Mouse (Mus musculus): ENCODE measurements around the gene Gm10282. TPM values are rescaled to one million over a fixed set of nuclear protein-coding genes. Genes with fewer than 3 reads are reported as not detected.

Gene Gm10282
- 27.5 and 64.2 TPM in 2 replicates for polyA plus RNA-seq (2012; ENCODE audit: insufficient read depth, low replicate concordance)

GRCm38 (mm10) chr8:72305210-72305905 is at the start of gene Gm10282:
Gene Gm10282 (minus strand): TSS chr8:72305260.
- Histone ChIP-seq H3K9me3 (no peaks in the 10 kb centered on the region), H3K4me1 (peaks cover 26% of the 10 kb centered on the region), H3K4me3 (replicated peaks) (no peak within 1 kb of the TSS), H3K27me3 (replicated peaks) (peaks cover 34% of the 10 kb centered on the region), H3K36me3 (replicated peaks; ENCODE audit: low read length) (no peaks in the 10 kb centered on the region)
- TF ChIP-seq FLI1 (IDR thresholded peaks at IDR 0.05; ENCODE audit: low read length) (no peak), GATA1 (IDR thresholded peaks at IDR 0.05; ENCODE audit: borderline replicate concordance, low read length) (no peak)

GRCm38 (mm10) chr8:72354272-72354671 is 49.2 kb upstream of the Gm10282 start:
- no peak overlapping the region for H3K4me3 ChIP-seq (replicated peaks)
- H3K9me3 ChIP-seq, result no peaks in the 10 kb centered on the region
- peaks cover 42% of the 10 kb centered on the region for H3K4me1 ChIP-seq
- peaks cover 75% of the 10 kb centered on the region for H3K36me3 ChIP-seq (replicated peaks; ENCODE audit: low read length)
- TF ChIP-seq FLI1 (IDR thresholded peaks at IDR 0.05; ENCODE audit: low read length) (no peak), GATA1 (IDR thresholded peaks at IDR 0.05; ENCODE audit: borderline replicate concordance, low read length) (no peak)
- peaks cover 43% of the 10 kb centered on the region for H3K27me3 ChIP-seq (replicated peaks)

GRCm38 (mm10) chr8:72353700-72354045 is 48.6 kb upstream of the Gm10282 start:
- TF ChIP-seq GATA1 (IDR thresholded peaks at IDR 0.05; ENCODE audit: borderline replicate concordance, low read length) (no peak), FLI1 (IDR thresholded peaks at IDR 0.05; ENCODE audit: low read length) (no peak)
- H3K4me3 ChIP-seq (replicated peaks), result no peak overlapping the region
- H3K36me3 ChIP-seq (replicated peaks; ENCODE audit: low read length), result peaks cover 75% of the 10 kb centered on the region
- H3K27me3 ChIP-seq (replicated peaks), result peaks cover 43% of the 10 kb centered on the region
- peaks cover 42% of the 10 kb centered on the region for H3K4me1 ChIP-seq
- no peaks in the 10 kb centered on the region for H3K9me3 ChIP-seq

GRCm38 (mm10) chr8:72352951-72353699 is 48.1 kb upstream of the Gm10282 start:
- TF ChIP-seq GATA1 (IDR thresholded peaks at IDR 0.05; ENCODE audit: borderline replicate concordance, low read length) (no peak), FLI1 (IDR thresholded peaks at IDR 0.05; ENCODE audit: low read length) (no peak)
- H3K4me3 ChIP-seq (replicated peaks), result no peak overlapping the region
- H3K9me3 ChIP-seq, result no peaks in the 10 kb centered on the region
- H3K36me3 ChIP-seq (replicated peaks; ENCODE audit: low read length), result peaks cover 75% of the 10 kb centered on the region
- peaks cover 46% of the 10 kb centered on the region for H3K27me3 ChIP-seq (replicated peaks)
- H3K4me1 ChIP-seq, result peaks cover 43% of the 10 kb centered on the region

- H3K9me3 ChIP-seq, result no peaks in the 10 kb centered on the region
- H3K4me1 ChIP-seq, result peaks cover 47% of the 10 kb centered on the region
- H3K36me3 ChIP-seq (replicated peaks; ENCODE audit: low read length), result peaks cover 73% of the 10 kb centered on the region
- peaks cover 42% of the 10 kb centered on the region for H3K27me3 ChIP-seq (replicated peaks)
- TF ChIP-seq GATA1 (IDR thresholded peaks at IDR 0.05; ENCODE audit: borderline replicate concordance, low read length) (no peak), FLI1 (IDR thresholded peaks at IDR 0.05; ENCODE audit: low read length) (no peak)
- H3K4me3 ChIP-seq (replicated peaks), result no peak overlapping the region
Observed at GRCm38 (mm10) chr8:72351405-72352005, 46.4 kb upstream of the Gm10282 start.

- peaks cover 37% of the 10 kb centered on the region for H3K27me3 ChIP-seq (replicated peaks)
- no peaks in the 10 kb centered on the region for H3K9me3 ChIP-seq
- peaks cover 40% of the 10 kb centered on the region for H3K4me1 ChIP-seq
- no peak overlapping the region for H3K4me3 ChIP-seq (replicated peaks)
- TF ChIP-seq GATA1 (IDR thresholded peaks at IDR 0.05; ENCODE audit: borderline replicate concordance, low read length) (no peak), FLI1 (IDR thresholded peaks at IDR 0.05; ENCODE audit: low read length) (no peak)
- H3K36me3 ChIP-seq (replicated peaks; ENCODE audit: low read length), result peaks cover 73% of the 10 kb centered on the region
Observed at GRCm38 (mm10) chr8:72350727-72351126, 45.7 kb upstream of the Gm10282 start.

GRCm38 (mm10) chr8:72349838-72350237 is 44.8 kb upstream of the Gm10282 start:
- Histone ChIP-seq H3K36me3 (replicated peaks; ENCODE audit: low read length) (peaks cover 74% of the 10 kb centered on the region), H3K4me1 (peaks cover 32% of the 10 kb centered on the region)
- TF ChIP-seq GATA1 (IDR thresholded peaks at IDR 0.05; ENCODE audit: borderline replicate concordance, low read length), result no peak

GRCm38 (mm10) chr8:72348956-72349355 is 43.9 kb upstream of the Gm10282 start:
- H3K4me3 ChIP-seq (replicated peaks), result no peak overlapping the region
- H3K4me1 ChIP-seq, result peaks cover 23% of the 10 kb centered on the region
- H3K36me3 ChIP-seq (replicated peaks; ENCODE audit: low read length), result peaks cover 79% of the 10 kb centered on the region
- no peaks in the 10 kb centered on the region for H3K9me3 ChIP-seq
- peaks cover 27% of the 10 kb centered on the region for H3K27me3 ChIP-seq (replicated peaks)
- TF ChIP-seq FLI1 (IDR thresholded peaks at IDR 0.05; ENCODE audit: low read length) (no peak), GATA1 (IDR thresholded peaks at IDR 0.05; ENCODE audit: borderline replicate concordance, low read length) (no peak)

More at GRCm38 (mm10) chr8:72349838-72350237, 44.8 kb upstream of the Gm10282 start:
- no peak overlapping the region for H3K4me3 ChIP-seq (replicated peaks)
- no peaks in the 10 kb centered on the region for H3K9me3 ChIP-seq
- peaks cover 29% of the 10 kb centered on the region for H3K27me3 ChIP-seq (replicated peaks)

GRCm38 (mm10) chr8:72348114-72348513 is 43.1 kb upstream of the Gm10282 start:
- Histone ChIP-seq H3K27me3 (replicated peaks) (peaks cover 19% of the 10 kb centered on the region), H3K4me3 (replicated peaks) (no peak overlapping the region), H3K36me3 (replicated peaks; ENCODE audit: low read length) (peaks cover 78% of the 10 kb centered on the region), H3K9me3 (no peaks in the 10 kb centered on the region), H3K4me1 (peaks cover 17% of the 10 kb centered on the region)
- TF ChIP-seq GATA1 (IDR thresholded peaks at IDR 0.05; ENCODE audit: borderline replicate concordance, low read length) (no peak), FLI1 (IDR thresholded peaks at IDR 0.05; ENCODE audit: low read length) (no peak)

- Histone ChIP-seq H3K4me3 (replicated peaks) (no peak overlapping the region), H3K36me3 (replicated peaks; ENCODE audit: low read length) (peaks cover 78% of the 10 kb centered on the region), H3K27me3 (replicated peaks) (peaks cover 13% of the 10 kb centered on the region), H3K9me3 (no peaks in the 10 kb centered on the region), H3K4me1 (peaks cover 17% of the 10 kb centered on the region)
- TF ChIP-seq GATA1 (IDR thresholded peaks at IDR 0.05; ENCODE audit: borderline replicate concordance, low read length), result no peak
- no peak for TF ChIP-seq FLI1 (IDR thresholded peaks at IDR 0.05; ENCODE audit: low read length)
Observed at GRCm38 (mm10) chr8:72347553-72347952, 42.5 kb upstream of the Gm10282 start.
